Comparison of ENCODE assay signal across 8 mouse cellular contexts in genomic region chr6:64799306-64800001, GRCm38 (mm10).
A peak's percentile ranks its signal among the peaks of the same experiment; 100 is the strongest.
DNase-seq lines count a peak whose midpoint lies in the region; ATAC-seq and TF ChIP-seq lines count a peak whose summit lies in the region.

No protein-coding gene starts in this region.

- H3K9ac ChIP-seq in kidney, embryonic 14.5 days (ENCODE audit: low read depth, low read length): no peak overlapping the region
- peak overlapping the region; percentile 11; the same call in 1 of the 2 replicates for H3K9ac ChIP-seq in forebrain, postnatal 0 days
- H3K9ac ChIP-seq in midbrain, embryonic 15.5 days: peak overlapping the region; percentile 23

- peak overlapping the region; percentile 37 for H3K4me3 ChIP-seq in kidney, embryonic 14.5 days (ENCODE audit: low read length)
- peak overlapping the region; percentile 35 for H3K4me3 ChIP-seq in forebrain, postnatal 0 days (ENCODE audit: low read depth, low read length)
- peak overlapping the region; percentile 43 for H3K4me3 ChIP-seq in midbrain, embryonic 15.5 days

- H3K27ac ChIP-seq in kidney, embryonic 14.5 days (ENCODE audit: low read depth, low read length): no peak overlapping the region
- H3K27ac ChIP-seq in forebrain, postnatal 0 days (ENCODE audit: low read depth, low read length): no peak overlapping the region
- H3K27ac ChIP-seq in midbrain, embryonic 15.5 days: no peak overlapping the region

- H3K9me3 ChIP-seq in kidney, embryonic 14.5 days (ENCODE audit: control insufficient read depth, low read length): no peaks in the 10 kb centered on the region
- no peaks in the 10 kb centered on the region for H3K9me3 ChIP-seq in forebrain, postnatal 0 days (ENCODE audit: low read length)
- H3K9me3 ChIP-seq in midbrain, embryonic 15.5 days: no peaks in the 10 kb centered on the region

- peak overlapping the region; percentile 64 for H3K4me2 ChIP-seq in kidney, embryonic 14.5 days (replicated peaks; ENCODE audit: low read depth, low read length)
- peak overlapping the region; percentile 68 for H3K4me2 ChIP-seq in forebrain, postnatal 0 days (ENCODE audit: low read depth)
- H3K4me2 ChIP-seq in midbrain, embryonic 15.5 days: peak overlapping the region; percentile 70

- ATAC-seq in kidney, embryonic 14.5 days (ENCODE audit: low FRiP score, low TSS enrichment): peak; percentile 68; the same call in 1 of the 2 replicates
- peak; percentile 79 for ATAC-seq in forebrain, postnatal 0 days
- ATAC-seq in midbrain, embryonic 15.5 days (replicated peaks): peak; percentile 90

- 8% methylated on average over 22 of the region's 22 CpGs for WGBS in kidney, embryonic 14.5 days
- WGBS in forebrain, postnatal 0 days: 2% methylated on average over 22 of the region's 22 CpGs
- 5% methylated on average over 22 of the region's 22 CpGs for WGBS in midbrain, embryonic 15.5 days

- H3K27me3 ChIP-seq in kidney, embryonic 14.5 days (ENCODE audit: control insufficient read depth, insufficient read depth, low read length): 0 out of 2 replicates have a peak, but pooled peaks cover 3% of the 10 kb centered on the region
- no peaks in the 10 kb centered on the region for H3K27me3 ChIP-seq in forebrain, postnatal 0 days (ENCODE audit: insufficient read depth, low read length)
- H3K27me3 ChIP-seq in midbrain, embryonic 15.5 days (replicated peaks): no peaks in the 10 kb centered on the region

- no peaks in the 10 kb centered on the region for H3K36me3 ChIP-seq in kidney, embryonic 14.5 days (ENCODE audit: control insufficient read depth, insufficient read depth, low read length)
- no peaks in the 10 kb centered on the region for H3K36me3 ChIP-seq in forebrain, postnatal 0 days (ENCODE audit: insufficient read depth)
- no peaks in the 10 kb centered on the region for H3K36me3 ChIP-seq in midbrain, embryonic 15.5 days (replicated peaks)

- TF ChIP-seq CTCF in forebrain, postnatal 0 days (IDR thresholded peaks at IDR 0.05; ENCODE audit: low read depth): no peak

- H3K4me1 ChIP-seq in kidney, embryonic 14.5 days (ENCODE audit: control insufficient read depth, insufficient read depth, low read length): no peaks in the 10 kb centered on the region
- no peaks in the 10 kb centered on the region for H3K4me1 ChIP-seq in forebrain, postnatal 0 days (ENCODE audit: insufficient read depth)
- peaks cover 3% of the 10 kb centered on the region; the same call in 1 of the 2 replicates for H3K4me1 ChIP-seq in midbrain, embryonic 15.5 days

- no peak for DNase-seq in kidney, adult 9 months
- DNase-seq in embryo, embryonic 10.5 days (ENCODE audit: low spot score): peak; percentile 65
- peak; percentile 22 for DNase-seq in forebrain, postnatal 0 days
- no peak for DNase-seq in T-cell, adult 2 months (ENCODE audit: low spot score)
- DNase-seq in ovary, postnatal 10 days (ENCODE audit: low spot score): no peak
- no peak for DNase-seq in urinary bladder, postnatal 10 days (ENCODE audit: low spot score)

Comparison
In these comparisons a context has a peak if more than half of its experiments do, and no peak if none do; other contexts are left out.
1. DNase-seq: peak in embryo, embryonic 10.5 days (single experiment) and forebrain, postnatal 0 days (single experiment); none in kidney, adult 9 months (single experiment), T-cell, adult 2 months (single experiment), ovary, postnatal 10 days (single experiment) and urinary bladder, postnatal 10 days (single experiment).
2. Peak in every context shown above with its lines, with median percentiles within 50 percentile points of each other: ATAC-seq, H3K4me2 ChIP-seq and H3K4me3 ChIP-seq.